Mouse (Mus musculus) bone marrow macrophage, adult 2 months (primary cell): ENCODE measurements at regions not wholly inside any gene's neighbourhood (a gene's known extent, or its start where the extent isn't known, plus 50 kb on each side); places are given as distances from the start of the nearest gene placed in this dataset.

ENCODE experiments used
- CTCF ChIP-seq: IDR thresholded peaks from 2 replicates; pipeline ENCODE4 v1.5.1; 2012; ENCODE audit warnings: low read depth, mild to moderate bottlenecking, low read length, moderate library complexity
- POLR2A ChIP-seq: IDR thresholded peaks from 2 replicates; pipeline ENCODE4 v1.6.1; 2012; ENCODE audit warnings: mild to moderate bottlenecking, low read depth, low read length, borderline replicate concordance

DNA sequence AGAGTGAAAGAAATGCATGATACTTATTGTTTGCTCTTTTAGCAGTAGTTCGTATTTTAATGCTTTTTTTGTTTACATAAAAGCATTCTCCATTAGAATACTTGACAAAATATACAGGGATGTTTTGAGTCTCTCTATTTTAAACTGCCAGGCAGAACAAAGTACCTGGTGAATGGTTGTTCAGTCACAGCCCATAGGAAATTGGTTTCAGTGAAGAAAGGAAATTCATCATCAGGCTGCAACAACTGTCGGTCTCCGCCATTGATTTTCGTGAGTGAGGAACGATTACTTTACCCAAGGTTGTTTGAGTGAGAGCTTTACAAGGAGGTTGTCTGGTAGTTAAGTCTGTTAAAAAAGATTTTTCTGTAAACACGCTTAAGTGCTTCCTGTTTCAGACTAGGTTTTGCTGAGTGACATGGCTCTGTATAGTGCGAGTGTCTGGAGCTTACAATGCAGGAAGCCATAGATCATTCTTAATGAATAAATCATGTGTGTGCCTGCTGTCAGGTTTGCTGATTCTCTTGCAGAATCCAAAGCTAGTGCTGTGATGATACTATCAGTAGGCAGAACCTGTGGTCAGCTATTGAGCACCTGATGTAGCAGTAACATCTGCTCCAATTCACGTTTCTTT is 221.8 kb downstream of the Trim52 start:
- TF ChIP-seq CTCF, result no peak
- no peak for TF ChIP-seq POLR2A
